Mouse (Mus musculus): ENCODE data around the gene Otud7b.
"Not testable (repeated sequence)": the region's sequence is repeated elsewhere in the genome, so short reads cannot be mapped to it uniquely, and the experiment has no call there.

Otud7b gene

GRCm38 (mm10) chr3:96179531-96179930 lies 75.2 kb downstream of the Otud7b start:
- DNase-seq (ENCODE audit: low read depth, low spot score) = no peak

- DNase-seq (ENCODE audit: low read depth, low spot score) = no peak
These were observed 76.6 kb downstream of the Otud7b start, which contains the start of gene Sv2a for GRCm38 (mm10) chr3:96180727-96181477. Gene Sv2a, plus strand, starts transcription at chr3:96181151.

- DNase-seq (ENCODE audit: low read depth, low spot score) = no peak
These were observed 77.4 kb downstream of the Otud7b start for GRCm38 (mm10) chr3:96181510-96182381.

GRCm38 (mm10) chr3:96182382-96182776 lies 78.1 kb downstream of the Otud7b start:
- DNase-seq (ENCODE audit: low read depth, low spot score) = no peak

- DNase-seq (ENCODE audit: low read depth, low spot score) = no peak
These were observed 88.7 kb downstream of the Otud7b start for GRCm38 (mm10) chr3:96192977-96193376.

GRCm38 (mm10) chr3:96194966-96195365 lies 90.6 kb downstream of the Otud7b start:
- DNase-seq (ENCODE audit: low read depth, low spot score) = no peak

GRCm38 (mm10) chr3:96195616-96196313 lies 91.4 kb downstream of the Otud7b start:
- DNase-seq (ENCODE audit: low read depth, low spot score) = no peak

- no peak for DNase-seq (ENCODE audit: low read depth, low spot score)
These were observed 92.3 kb downstream of the Otud7b start for GRCm38 (mm10) chr3:96196437-96197128.

- DNase-seq (ENCODE audit: low read depth, low spot score) = peak; percentile 90
These were observed 92.9 kb downstream of the Otud7b start for GRCm38 (mm10) chr3:96197129-96197749.

GRCm38 (mm10) chr3:96198181-96198580 lies 93.9 kb downstream of the Otud7b start:
- DNase-seq (ENCODE audit: low read depth, low spot score) = no peak

GRCm38 (mm10) chr3:96198601-96199251 lies 94.4 kb downstream of the Otud7b start:
- DNase-seq (ENCODE audit: low read depth, low spot score) = not testable (repeated sequence)

GRCm38 (mm10) chr3:96199731-96200130 lies 95.4 kb downstream of the Otud7b start:
- DNase-seq (ENCODE audit: low read depth, low spot score) = no peak

- no peak for DNase-seq (ENCODE audit: low read depth, low spot score)
These were observed 103.5 kb downstream of the Otud7b start for GRCm38 (mm10) chr3:96207819-96208218.

- peak; percentile 35 for DNase-seq (ENCODE audit: low read depth, low spot score)
These were observed 104.9 kb downstream of the Otud7b start for GRCm38 (mm10) chr3:96209242-96209641.
